Mouse (Mus musculus): ENCODE results near the gene Tmprss9. TPM values are rescaled to one million over a fixed set of nuclear protein-coding genes. Genes with fewer than 3 reads are reported as not detected.

Gene Tmprss9
- total RNA-seq, 2 experiments from 2014 or later, result 0.18 to 0.19 TPM

- no peak for DNase-seq (ENCODE audit: extremely low spot score in 1 of 2, low spot score in 2 of 2)
- no peak for TF ChIP-seq CTCF (IDR thresholded peaks at IDR 0.05)
- intact Hi-C loops (cut with DNase I), result no loop called here
- Histone ChIP-seq H3K27ac (no peak overlapping the region), H3K4me3 (no peak overlapping the region)
Observed at GRCm38 (mm10) chr10:80934136-80934985, 62.7 kb downstream of the Tmprss9 start.

- TF ChIP-seq CTCF (IDR thresholded peaks at IDR 0.05), result no peak; the same call in 1 of the 2 replicates
- intact Hi-C loops (cut with DNase I), result no loop called here
- DNase-seq (ENCODE audit: extremely low spot score in 1 of 2, low spot score in 2 of 2), result no peak
- Histone ChIP-seq H3K27ac (no peak overlapping the region), H3K4me3 (no peak overlapping the region)
Observed at GRCm38 (mm10) chr10:80935241-80935640, 63.6 kb downstream of the Tmprss9 start.

GRCm38 (mm10) chr10:80935698-80936097 is 64.0 kb downstream of the Tmprss9 start:
- no peak overlapping the region for H3K4me3 ChIP-seq
- TF ChIP-seq CTCF (IDR thresholded peaks at IDR 0.05), result no peak
- DNase-seq (ENCODE audit: extremely low spot score in 1 of 2, low spot score in 2 of 2), result no peak
- intact Hi-C loops (cut with DNase I), result no loop called here
- no peak overlapping the region for H3K27ac ChIP-seq

DNA sequence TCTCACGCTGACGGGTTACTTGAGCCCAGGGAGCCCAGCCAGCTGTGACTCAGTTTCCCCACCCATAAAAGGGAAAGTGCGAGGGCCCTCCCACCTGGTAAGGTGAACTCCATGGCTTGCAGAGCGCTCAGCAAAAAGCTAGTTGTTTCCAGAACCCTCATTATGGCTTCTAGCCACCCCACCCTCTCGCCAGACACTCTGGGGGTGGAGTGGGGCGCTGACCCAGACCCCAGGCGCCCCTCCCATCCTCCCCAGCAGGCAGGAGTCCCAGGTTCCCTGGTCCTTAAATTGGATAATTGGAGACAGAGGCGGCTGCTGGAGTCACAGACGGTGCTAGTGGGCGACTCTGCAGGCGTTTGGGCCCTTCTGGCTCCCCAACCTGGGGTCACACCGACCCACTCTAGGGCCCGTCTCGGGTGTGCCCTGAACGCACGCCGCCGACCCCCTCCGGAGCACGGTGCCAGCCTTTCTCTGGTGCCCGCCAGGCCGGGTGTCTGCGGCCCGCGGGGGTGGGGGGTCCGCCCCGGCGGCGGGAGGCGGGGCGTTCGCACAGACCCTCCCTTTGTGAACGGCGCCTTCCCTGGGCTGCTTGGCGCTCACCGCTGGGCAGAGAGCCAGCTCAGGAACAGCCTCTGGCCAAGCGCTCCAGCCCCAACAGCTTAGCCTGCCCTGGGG is 64.6 kb downstream of the Tmprss9 start:
- DNase-seq (ENCODE audit: extremely low spot score in 1 of 2, low spot score in 2 of 2), result peak in 1 of 2 experiments; percentile 21
- intact Hi-C loops (cut with DNase I), result no loop called here
- TF ChIP-seq CTCF (IDR thresholded peaks at IDR 0.05), result no peak
- Histone ChIP-seq H3K27ac (peak overlapping the region; percentile 32), H3K4me3 (peak overlapping the region; percentile 26)

- Histone ChIP-seq H3K4me3 (no peak overlapping the region), H3K27ac (no peak overlapping the region)
- no peak for DNase-seq (ENCODE audit: extremely low spot score in 1 of 2, low spot score in 2 of 2)
- intact Hi-C loops (cut with DNase I), result no loop called here
- no peak for TF ChIP-seq CTCF (IDR thresholded peaks at IDR 0.05)
Observed at GRCm38 (mm10) chr10:80936810-80937164, 65.1 kb downstream of the Tmprss9 start.

DNA sequence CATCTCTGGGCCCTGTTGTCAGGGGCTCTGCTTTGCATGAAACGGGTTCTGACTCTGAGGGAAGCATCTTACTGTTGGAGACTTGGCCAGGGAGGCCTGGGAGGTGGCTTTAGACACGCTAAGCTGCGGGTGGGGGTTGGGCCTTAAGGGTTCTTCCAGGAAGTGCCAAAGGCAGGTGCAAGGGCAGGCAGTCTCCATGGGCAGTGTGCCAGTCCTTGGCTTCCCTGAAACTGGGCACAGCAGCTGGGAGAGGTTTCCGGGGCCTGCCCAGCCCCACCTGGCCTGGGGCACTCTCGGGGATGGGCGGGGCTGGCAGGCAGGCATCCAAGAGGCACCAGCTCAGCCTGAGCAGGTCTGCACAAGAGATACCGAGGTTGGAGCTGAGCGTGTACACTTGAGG is 66.0 kb downstream of the Tmprss9 start:
- no peak for TF ChIP-seq CTCF (IDR thresholded peaks at IDR 0.05)
- no peak overlapping the region for H3K27ac ChIP-seq
- H3K4me3 ChIP-seq, result no peak overlapping the region
- intact Hi-C loops (cut with DNase I), result no loop called here
- DNase-seq (ENCODE audit: extremely low spot score in 1 of 2, low spot score in 2 of 2), result no peak

DNA sequence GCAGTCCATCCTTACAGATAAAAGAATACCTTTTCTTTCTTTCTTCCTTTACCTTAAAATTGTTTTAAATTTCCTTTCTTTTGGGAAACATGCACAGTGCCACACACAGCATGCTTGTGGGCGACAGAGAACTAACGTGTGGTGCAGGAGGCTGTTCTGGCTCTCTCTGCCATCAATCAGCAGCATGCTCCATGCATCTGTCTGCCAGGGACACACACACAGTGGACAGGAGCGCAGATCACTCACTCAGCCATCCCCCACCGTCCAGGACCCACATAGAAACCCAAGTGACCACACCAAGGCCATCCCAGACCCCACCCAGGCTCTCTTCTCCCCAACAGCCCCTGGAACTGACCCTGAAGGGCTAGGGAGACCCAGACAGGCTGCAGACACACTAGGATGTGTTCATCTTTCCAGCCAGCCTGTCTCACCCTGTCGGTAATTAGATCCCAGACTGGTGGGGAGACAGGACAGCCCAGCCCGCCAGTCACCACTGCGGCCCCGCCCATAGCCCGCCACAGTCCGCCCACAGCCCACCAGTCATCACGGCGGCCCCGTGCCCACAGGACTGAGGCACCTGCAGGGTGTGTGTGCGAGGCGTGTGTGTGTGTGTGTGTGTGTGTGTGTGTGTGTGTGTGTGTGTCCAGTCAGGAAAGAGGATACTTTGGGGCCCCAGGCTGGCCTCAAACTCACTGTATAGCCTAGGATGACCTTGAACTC is 67.3 kb downstream of the Tmprss9 start:
- DNase-seq (ENCODE audit: extremely low spot score in 1 of 2, low spot score in 2 of 2), result peak in 1 of 2 experiments; percentile 44
- Histone ChIP-seq H3K27ac (no peak overlapping the region), H3K4me3 (no peak overlapping the region)
- intact Hi-C loops (cut with DNase I), result no loop called here
- no peak for TF ChIP-seq CTCF (IDR thresholded peaks at IDR 0.05)

- no peak overlapping the region for H3K27ac ChIP-seq
- peak overlapping the region; percentile 32 for H3K4me3 ChIP-seq
- intact Hi-C loops (cut with DNase I), result no loop called here
- TF ChIP-seq CTCF (IDR thresholded peaks at IDR 0.05), result no peak
- DNase-seq (ENCODE audit: extremely low spot score in 1 of 2, low spot score in 2 of 2), result peak; percentile 77 to 79
Observed at GRCm38 (mm10) chr10:80939671-80940070, 68.0 kb downstream of the Tmprss9 start.

GRCm38 (mm10) chr10:80940320-80940987 is 68.8 kb downstream of the Tmprss9 start:
- no peak overlapping the region; the same call in 1 of the 2 replicates for H3K4me3 ChIP-seq
- peak overlapping the region; percentile 34; the same call in 1 of the 2 replicates for H3K27ac ChIP-seq
- intact Hi-C loops (cut with DNase I), result no loop called here
- DNase-seq (ENCODE audit: extremely low spot score in 1 of 2, low spot score in 2 of 2), result no peak
- no peak for TF ChIP-seq CTCF (IDR thresholded peaks at IDR 0.05)

- TF ChIP-seq CTCF (IDR thresholded peaks at IDR 0.05), result no peak
- Histone ChIP-seq H3K4me3 (no peak overlapping the region), H3K27ac (peak overlapping the region; percentile 34; the same call in 1 of the 2 replicates)
- intact Hi-C loops (cut with DNase I), result no loop called here
- DNase-seq (ENCODE audit: extremely low spot score in 1 of 2, low spot score in 2 of 2), result no peak
Observed at GRCm38 (mm10) chr10:80940988-80941347, 69.3 kb downstream of the Tmprss9 start.

- DNase-seq (ENCODE audit: extremely low spot score in 1 of 2, low spot score in 2 of 2), result no peak
- no peak overlapping the region for H3K27ac ChIP-seq
- intact Hi-C loops (cut with DNase I), result no loop called here
- H3K4me3 ChIP-seq, result no peak overlapping the region
- no peak for TF ChIP-seq CTCF (IDR thresholded peaks at IDR 0.05)
Observed at GRCm38 (mm10) chr10:80942919-80943318, 71.3 kb downstream of the Tmprss9 start.
